Mouse (Mus musculus) small intestine, adult 2 months (tissue): Measurements from ENCODE around the gene Porcn. TPM values are rescaled to one million over a fixed set of nuclear protein-coding genes. Genes with fewer than 3 reads are reported as not detected.

Experiments used
- H3K27ac ChIP-seq: fragments of 200-500 bp; 2 replicates; pipeline ENCODE4 v1.5.1; 2012; ENCODE audit warnings: low read depth, low read length, control low read depth, inconsistent platforms; ENCODE audit not compliant: insufficient read depth
- H3K27me3 ChIP-seq: fragments of 200-500 bp; 2 replicates; pipeline ENCODE4 v1.6.1; 2012; ENCODE audit warnings: mild to moderate bottlenecking, moderate library complexity, low read length, inconsistent platforms; ENCODE audit not compliant: control insufficient read depth, insufficient read depth
- H3K36me3 ChIP-seq: fragments of 200-500 bp; 2 replicates; pipeline ENCODE4 v1.6.1; 2012; ENCODE audit warnings: mild to moderate bottlenecking, low read length, control low read depth, inconsistent platforms; ENCODE audit not compliant: control insufficient read depth, insufficient read depth
- H3K4me1 ChIP-seq: fragments of 200-500 bp; 2 replicates; pipeline ENCODE4 v1.6.1; 2012; ENCODE audit warnings: low read length, inconsistent platforms, mixed read lengths; ENCODE audit not compliant: control insufficient read depth, insufficient read depth, insufficient read length
- H3K4me3 ChIP-seq: fragments of 200-500 bp; 2 replicates; pipeline ENCODE4 v1.5.1; 2012; ENCODE audit warnings: low read depth, mild to moderate bottlenecking, control low read depth, inconsistent platforms, low read length, moderate library complexity
- CTCF ChIP-seq: fragments of 200-500 bp; IDR thresholded peaks from 2 replicates; pipeline ENCODE4 v1.5.1; 2012; ENCODE audit warnings: low read depth, mild to moderate bottlenecking, control low read depth, inconsistent platforms, low read length, moderate library complexity, mixed read lengths; ENCODE audit not compliant: insufficient replicate concordance, insufficient read length; ENCODE audit errors: extremely low read depth
- POLR2A ChIP-seq: fragments of 200-500 bp; IDR thresholded peaks from 2 replicates; pipeline ENCODE4 v1.6.1; 2012; ENCODE audit warnings: low read depth, mild to moderate bottlenecking, control low read depth, inconsistent platforms, low read length, moderate library complexity
- WGBS: fragments of 180-500 bp; shearing (Covaris S2); methylation state at CpG from one replicate; pipeline ENCODE4 v1.1.7; 2018; 5-methylcytosine and 5-hydroxymethylcytosine counted together
- polyA plus RNA-seq: library from polyadenylated mRNA; depleted of rRNA; stranded (reverse); fragments of >200 nt; gene quantifications from 2 replicates; pipeline ENCODE4 v1.2.3, GENCODE M21; 2012; rRNA removed

Porcn gene
- polyA plus RNA-seq = 6.8 and 10.8 TPM in 2 replicates

- Histone ChIP-seq H3K4me3 (peak within 1 kb of the TSS; percentile 73), H3K4me1 (no peaks in the 10 kb centered on the region; the same call in 1 of the 2 replicates), H3K27ac (no peak within 1 kb of the TSS; the same call in 1 of the 2 replicates), H3K27me3 (no peaks in the 10 kb centered on the region), H3K36me3 (no peaks in the 10 kb centered on the region)
- WGBS = 10% methylated on average over 42 of the region's 46 CpGs
- TF ChIP-seq CTCF (no peak), POLR2A (peak; percentile 20; the same call in 1 of the 2 replicates)
Observed at GRCm38 (mm10) chrX:8206015-8206693, at the start of gene Porcn. Gene Porcn (minus strand): TSS chrX:8206525.

GRCm38 (mm10) chrX:8255807-8256206, 49.5 kb upstream of the Porcn start:
- no peak for TF ChIP-seq POLR2A
- no peak for TF ChIP-seq CTCF
- no peaks in the 10 kb centered on the region for H3K36me3 ChIP-seq
- no peaks in the 10 kb centered on the region for H3K27me3 ChIP-seq
- no peak overlapping the region for H3K4me3 ChIP-seq
- H3K27ac ChIP-seq = no peak overlapping the region
- 0 out of 2 replicates have a peak, but pooled peaks cover 2% of the 10 kb centered on the region for H3K4me1 ChIP-seq
- WGBS = 37% methylated on average over 4 of the region's 6 CpGs

- Histone ChIP-seq H3K4me1 (0 out of 2 replicates have a peak, but pooled peaks cover 2% of the 10 kb centered on the region), H3K36me3 (no peaks in the 10 kb centered on the region), H3K4me3 (no peak overlapping the region), H3K27me3 (no peaks in the 10 kb centered on the region), H3K27ac (no peak overlapping the region)
- TF ChIP-seq POLR2A = no peak
- no peak for TF ChIP-seq CTCF
- 77% methylated on average over 2 of the region's 2 CpGs for WGBS
Observed at GRCm38 (mm10) chrX:8253711-8254110, 47.4 kb upstream of the Porcn start.

GRCm38 (mm10) chrX:8252334-8253285, 46.3 kb upstream of the Porcn start, which contains the start of gene Ftsj1:
Gene Ftsj1 (minus strand): TSS chrX:8252406.
- WGBS = 12% methylated on average over 45 of the region's 45 CpGs
- TF ChIP-seq CTCF = no peak
- TF ChIP-seq POLR2A = no peak
- H3K4me1 ChIP-seq = 0 out of 2 replicates have a peak, but pooled peaks cover 2% of the 10 kb centered on the region

GRCm38 (mm10) chrX:8251789-8252333, 45.5 kb upstream of the Porcn start:
- Histone ChIP-seq H3K27me3 (no peaks in the 10 kb centered on the region), H3K36me3 (no peaks in the 10 kb centered on the region; the same call in 1 of the 2 replicates), H3K27ac (no peak overlapping the region), H3K4me1 (0 out of 2 replicates have a peak, but pooled peaks cover 2% of the 10 kb centered on the region), H3K4me3 (peak overlapping the region; percentile 82)
- WGBS = 13% methylated on average over 18 of the region's 18 CpGs
- TF ChIP-seq CTCF = no peak
- TF ChIP-seq POLR2A = no peak

More at GRCm38 (mm10) chrX:8252334-8253285, 46.3 kb upstream of the Porcn start, which contains the start of gene Ftsj1:
- peak within 1 kb of the TSS; percentile 82 for H3K4me3 ChIP-seq
- H3K27me3 ChIP-seq = no peaks in the 10 kb centered on the region
- H3K27ac ChIP-seq = peak within 1 kb of the TSS; percentile 81
- H3K36me3 ChIP-seq = no peaks in the 10 kb centered on the region; the same call in 1 of the 2 replicates

GRCm38 (mm10) chrX:8248542-8249120, 42.3 kb upstream of the Porcn start:
- Histone ChIP-seq H3K4me1 (0 out of 2 replicates have a peak, but pooled peaks cover 2% of the 10 kb centered on the region), H3K36me3 (peaks cover 3% of the 10 kb centered on the region), H3K27me3 (no peaks in the 10 kb centered on the region), H3K27ac (no peak overlapping the region), H3K4me3 (no peak overlapping the region)
- 87% methylated on average over 8 of the region's 8 CpGs for WGBS
- TF ChIP-seq CTCF (no peak), POLR2A (no peak)
